ENCODE assay signal across 9 mouse cellular contexts in the genomic region with DNA sequence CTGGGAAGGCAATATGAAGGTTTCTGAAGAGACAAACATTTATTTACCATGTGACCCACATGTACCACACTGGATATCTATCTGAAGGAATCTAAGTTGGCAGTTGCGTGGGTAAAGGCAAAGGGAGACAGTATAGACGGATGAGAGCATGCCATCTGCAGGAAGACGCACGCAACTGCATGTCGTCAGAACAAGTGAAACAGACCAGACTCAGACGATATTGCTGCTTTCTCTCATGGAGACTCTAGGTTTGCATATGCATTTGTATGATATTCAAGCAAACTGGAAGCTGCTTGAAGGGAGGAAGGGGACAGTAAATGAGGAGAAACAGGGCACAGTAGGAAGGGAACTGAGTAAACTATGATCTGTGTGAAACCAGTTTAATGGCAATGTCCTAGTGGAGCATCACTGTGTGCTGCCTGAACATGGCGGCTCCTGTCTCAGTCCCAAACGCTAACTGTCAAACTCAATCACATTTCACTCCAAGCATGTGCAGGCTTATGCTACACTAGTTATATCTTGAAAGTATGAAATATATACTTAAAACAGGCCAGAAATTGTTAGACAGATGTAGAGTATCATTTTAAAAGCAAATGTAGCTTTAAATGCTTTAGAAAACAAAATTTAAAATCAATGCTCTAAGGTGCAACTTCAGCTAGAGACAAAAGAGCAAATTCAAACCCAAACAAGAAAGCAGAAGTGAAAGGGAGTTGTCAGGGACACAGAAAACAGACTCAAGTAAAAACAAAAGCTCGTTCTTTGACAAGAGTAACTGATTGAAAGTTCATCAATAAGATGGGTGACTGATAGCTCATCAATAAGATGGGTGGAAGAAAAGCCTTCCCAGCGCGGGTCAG. TPM values are rescaled to one million over a fixed set of nuclear protein-coding genes. Genes with fewer than 3 reads are reported as not detected.
DNase-seq lines count a peak whose midpoint lies in the region; ATAC-seq and TF ChIP-seq lines count a peak whose summit lies in the region.
"Had no signal": no experiment of that assay in that cellular context is flagged by ENCODE, and none has a peak within 500 bp of the region (broad histone marks: within the 10 kb centered on the region; RNA-seq: fewer than 3 reads in every experiment).

No protein-coding gene starts in this region.

- DNase-seq in hindbrain, postnatal 0 days (ENCODE audit: low spot score): peak; percentile 36
- peak; percentile 41 for DNase-seq in brain, embryonic 14.5 days (ENCODE audit: low read depth)
- DNase-seq in lung, adult 18-20 months: peak; percentile 28 to 30
- no peak for DNase-seq in stomach, postnatal 0 days (ENCODE audit: low spot score)
- DNase-seq in gastrocnemius, postnatal 4 days (ENCODE audit: low spot score in 2 of 2): no peak

- no peak overlapping the region for H3K27ac ChIP-seq in hindbrain, postnatal 0 days
- no peak overlapping the region for H3K27ac ChIP-seq in hindbrain, embryonic 13.5 days
- no peak overlapping the region for H3K27ac ChIP-seq in ES-Bruce4 (ENCODE audit: insufficient read depth, low read length)
- no peak overlapping the region for H3K27ac ChIP-seq in stomach, postnatal 0 days (replicated peaks)
- no peak overlapping the region for H3K27ac ChIP-seq in intestine, embryonic 16.5 days (ENCODE audit: low read length)

- no peak overlapping the region for H3K4me2 ChIP-seq in hindbrain, postnatal 0 days (ENCODE audit: low read depth, low read length)
- no peak overlapping the region for H3K4me2 ChIP-seq in hindbrain, embryonic 13.5 days
- no peak overlapping the region for H3K4me2 ChIP-seq in stomach, postnatal 0 days (replicated peaks; ENCODE audit: low read depth)
- no peak overlapping the region for H3K4me2 ChIP-seq in intestine, embryonic 16.5 days (ENCODE audit: low read depth, low read length)

- no peak for TF ChIP-seq POLR2A in ES-Bruce4 (IDR thresholded peaks at IDR 0.05; ENCODE audit: insufficient read depth, low read length)
- no peak for TF ChIP-seq POLR2A in brain, embryonic 14.5 days (IDR thresholded peaks at IDR 0.05; ENCODE audit: borderline replicate concordance, extremely low read depth, insufficient read depth, insufficient read length, poor library complexity, severe bottlenecking)

- no peaks in the 10 kb centered on the region for H3K27me3 ChIP-seq in hindbrain, postnatal 0 days (ENCODE audit: insufficient read depth, low read length)
- H3K27me3 ChIP-seq in hindbrain, embryonic 13.5 days: no peaks in the 10 kb centered on the region
- no peaks in the 10 kb centered on the region for H3K27me3 ChIP-seq in ES-Bruce4 (ENCODE audit: control insufficient read depth, insufficient read depth, low read length, poor library complexity, severe bottlenecking)
- H3K27me3 ChIP-seq in stomach, postnatal 0 days (ENCODE audit: control insufficient read depth, insufficient read depth, low read length): no peaks in the 10 kb centered on the region
- H3K27me3 ChIP-seq in intestine, embryonic 16.5 days (replicated peaks; ENCODE audit: control insufficient read depth, insufficient read depth, low read length): no peaks in the 10 kb centered on the region

- peak; percentile 69 for TF ChIP-seq CTCF in hindbrain, postnatal 0 days (IDR thresholded peaks at IDR 0.05; ENCODE audit: low read depth)
- TF ChIP-seq CTCF in ES-Bruce4 (IDR thresholded peaks at IDR 0.05; ENCODE audit: low read depth, low read length): peak; percentile 66
- TF ChIP-seq CTCF in brain, embryonic 14.5 days (IDR thresholded peaks at IDR 0.05; ENCODE audit: borderline replicate concordance, extremely low read depth, insufficient read depth, insufficient read length): peak; percentile 72
- peak; percentile 75 for TF ChIP-seq CTCF in stomach, postnatal 0 days (IDR thresholded peaks at IDR 0.05; ENCODE audit: low read depth)

- 0 out of 2 replicates have a peak, but pooled peaks cover 2% of the 10 kb centered on the region for H3K36me3 ChIP-seq in hindbrain, postnatal 0 days (ENCODE audit: insufficient read depth, low read length)
- H3K36me3 ChIP-seq in hindbrain, embryonic 13.5 days: peaks cover 20% of the 10 kb centered on the region
- peaks cover 7% of the 10 kb centered on the region for H3K36me3 ChIP-seq in ES-Bruce4 (ENCODE audit: control insufficient read depth, insufficient read depth, low read length, poor library complexity, severe bottlenecking)
- no peaks in the 10 kb centered on the region for H3K36me3 ChIP-seq in stomach, postnatal 0 days (ENCODE audit: control insufficient read depth, insufficient read depth, low read length)
- H3K36me3 ChIP-seq in intestine, embryonic 16.5 days (ENCODE audit: control insufficient read depth, insufficient read depth, low read length): no peaks in the 10 kb centered on the region

- TF ChIP-seq EP300 in ES-Bruce4 (IDR thresholded peaks at IDR 0.05; ENCODE audit: insufficient read depth, low read depth, low read length): no peak
- no peak for TF ChIP-seq EP300 in stomach, postnatal 0 days (optimal IDR thresholded peaks at IDR 0.05)

- 57% methylated on average over 11 of the region's 11 CpGs for WGBS in hindbrain, postnatal 0 days
- 64% methylated on average over 11 of the region's 11 CpGs for WGBS in hindbrain, embryonic 13.5 days
- 60% methylated on average over 11 of the region's 11 CpGs for whole genome bisulfite sequencing in stomach, postnatal 0 days
- 65% methylated on average over 11 of the region's 11 CpGs for WGBS in intestine, embryonic 16.5 days

- no peak overlapping the region for H3K9ac ChIP-seq in hindbrain, postnatal 0 days (replicated peaks; ENCODE audit: low read length)
- no peak overlapping the region for H3K9ac ChIP-seq in hindbrain, embryonic 13.5 days
- H3K9ac ChIP-seq in ES-Bruce4 (ENCODE audit: low read depth, poor library complexity, severe bottlenecking): no peak overlapping the region
- H3K9ac ChIP-seq in stomach, postnatal 0 days (ENCODE audit: low read length): no peak overlapping the region
- no peak overlapping the region for H3K9ac ChIP-seq in intestine, embryonic 16.5 days (ENCODE audit: low read depth, low read length)

- H3K4me1 ChIP-seq in hindbrain, postnatal 0 days (ENCODE audit: insufficient read depth, low read length): no peaks in the 10 kb centered on the region
- no peaks in the 10 kb centered on the region for H3K4me1 ChIP-seq in hindbrain, embryonic 13.5 days (replicated peaks)
- H3K4me1 ChIP-seq in ES-Bruce4 (ENCODE audit: control insufficient read depth, insufficient read depth, low read length): no peaks in the 10 kb centered on the region
- H3K4me1 ChIP-seq in stomach, postnatal 0 days (replicated peaks; ENCODE audit: control insufficient read depth, insufficient read depth): no peaks in the 10 kb centered on the region
- no peaks in the 10 kb centered on the region for H3K4me1 ChIP-seq in intestine, embryonic 16.5 days (ENCODE audit: control insufficient read depth, insufficient read depth, low read length)

- no peaks in the 10 kb centered on the region for H3K9me3 ChIP-seq in hindbrain, postnatal 0 days (ENCODE audit: low read length)
- H3K9me3 ChIP-seq in hindbrain, embryonic 13.5 days: no peaks in the 10 kb centered on the region
- no peaks in the 10 kb centered on the region for H3K9me3 ChIP-seq in ES-Bruce4 (replicated peaks; ENCODE audit: control insufficient read depth, insufficient read depth, low read length, poor library complexity, severe bottlenecking)
- H3K9me3 ChIP-seq in stomach, postnatal 0 days (ENCODE audit: control insufficient read depth, low read length): no peaks in the 10 kb centered on the region
- H3K9me3 ChIP-seq in intestine, embryonic 16.5 days (ENCODE audit: control insufficient read depth, low read length): no peaks in the 10 kb centered on the region

- no peak overlapping the region for H3K4me3 ChIP-seq in hindbrain, postnatal 0 days (ENCODE audit: low read length)
- no peak overlapping the region for H3K4me3 ChIP-seq in hindbrain, embryonic 13.5 days
- H3K4me3 ChIP-seq in ES-Bruce4 (ENCODE audit: low read depth, low read length): no peak overlapping the region
- no peak overlapping the region for H3K4me3 ChIP-seq in stomach, postnatal 0 days (ENCODE audit: low read depth, low read length)
- H3K4me3 ChIP-seq in intestine, embryonic 16.5 days (ENCODE audit: low read length): no peak overlapping the region
- H3K4me3 ChIP-seq: erythroblast, embryonic 14.5 days had no signal

- ATAC-seq in hindbrain, postnatal 0 days: no peak
- no peak for ATAC-seq in hindbrain, embryonic 13.5 days (ENCODE audit: low FRiP score)
- no peak for ATAC-seq in stomach, postnatal 0 days (ENCODE audit: low FRiP score, low TSS enrichment)
- no peak for ATAC-seq in intestine, embryonic 16.5 days

RNA-seq across cellular contexts. Expression of a gene that starts 24.2 kb away (rescaled TPM):
- 13.7 and 16.8 TPM in 2 replicates for total RNA-seq in hindbrain, postnatal 0 days (2014; rRNA removed)
- polyA plus RNA-seq in hindbrain, postnatal 0 days (2015; fragmentation: Nextera tagmentation; extraction: Ambion mirVana): 41.9 and 44.8 TPM in 2 replicates
- 38.9 and 43.2 TPM in 2 replicates for polyA plus RNA-seq in hindbrain, embryonic 13.5 days (2015; fragmentation: Nextera tagmentation; extraction: Ambion mirVana)
- 39.7 and 43.3 TPM in 2 replicates for polyA plus RNA-seq in ES-Bruce4 (2011; ENCODE audit: insufficient read depth, insufficient read length, low read depth, missing spikeins)
- 31.0 and 33.1 TPM in 2 replicates for polyA plus RNA-seq in brain, embryonic 14.5 days (2012; rRNA removed)
- polyA plus RNA-seq in stomach, postnatal 0 days (2015; fragmentation: Nextera tagmentation; extraction: Ambion mirVana): 9.6 and 10.8 TPM in 2 replicates
- 13.3 and 14.1 TPM in 2 replicates for polyA plus RNA-seq in intestine, embryonic 16.5 days (2015; fragmentation: Nextera tagmentation; extraction: Ambion mirVana)
- total RNA-seq in gastrocnemius, postnatal 4 days (2021): 1 to 10 TPM; 4.0 to 5.3 TPM

RNA-seq across cellular contexts. Expression of a gene that starts 30.0 kb away (rescaled TPM):
- total RNA-seq in hindbrain, postnatal 0 days (2014; rRNA removed): 2.8 and 3.0 TPM in 2 replicates
- 8.1 and 9.5 TPM in 2 replicates for polyA plus RNA-seq in hindbrain, postnatal 0 days (2015; fragmentation: Nextera tagmentation; extraction: Ambion mirVana)
- 10.3 and 12.1 TPM in 2 replicates for polyA plus RNA-seq in hindbrain, embryonic 13.5 days (2015; fragmentation: Nextera tagmentation; extraction: Ambion mirVana)
- polyA plus RNA-seq in ES-Bruce4 (2011; ENCODE audit: insufficient read depth, insufficient read length, low read depth, missing spikeins): 12.6 and 15.6 TPM in 2 replicates
- 5.9 and 6.7 TPM in 2 replicates for polyA plus RNA-seq in brain, embryonic 14.5 days (2012; rRNA removed)
- 4.0 and 5.0 TPM in 2 replicates for polyA plus RNA-seq in stomach, postnatal 0 days (2015; fragmentation: Nextera tagmentation; extraction: Ambion mirVana)
- polyA plus RNA-seq in intestine, embryonic 16.5 days (2015; fragmentation: Nextera tagmentation; extraction: Ambion mirVana): 10.7 and 13.7 TPM in 2 replicates
- total RNA-seq in gastrocnemius, postnatal 4 days (2021): 1 to 10 TPM; 2.2 to 2.9 TPM

Comparison
In these comparisons a context has a peak if more than half of its experiments do, and no peak if none do; other contexts are left out.
1. DNase-seq: peak in hindbrain, postnatal 0 days (single experiment), brain, embryonic 14.5 days (single experiment) and lung, adult 18-20 months (2 of 2); none in stomach, postnatal 0 days (single experiment) and gastrocnemius, postnatal 4 days (0 of 2).
2. Peak in every context shown above with its lines, with median percentiles within 50 percentile points of each other: CTCF ChIP-seq.